Mouse (Mus musculus): Measurements from ENCODE around the gene Sec24c.
"Not testable (repeated sequence)": the region's sequence is repeated elsewhere in the genome, so short reads cannot be mapped to it uniquely, and the experiment has no call there.

Sec24c gene

DNA sequence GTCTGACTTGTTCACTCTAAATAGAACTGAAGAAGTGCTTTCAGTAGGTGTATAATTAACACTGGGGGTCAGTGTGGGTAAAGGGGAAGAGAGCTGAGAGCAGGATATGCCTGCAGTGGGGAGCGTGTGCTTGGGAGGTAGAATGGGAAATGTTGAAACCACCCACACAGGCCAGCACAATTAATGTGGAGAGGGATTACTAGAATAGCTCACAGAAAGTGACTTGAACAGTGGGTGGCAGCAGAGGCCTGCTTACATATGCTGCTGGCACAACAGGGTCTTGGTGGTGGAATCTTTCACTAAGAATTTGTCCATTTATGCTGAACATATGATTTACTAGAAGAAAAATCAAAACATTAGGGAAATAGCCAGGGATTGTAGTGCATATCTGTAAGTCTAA is 22.9 kb downstream of the Sec24c start:
- no peak for DNase-seq (ENCODE audit: low read depth, low spot score)

DNA sequence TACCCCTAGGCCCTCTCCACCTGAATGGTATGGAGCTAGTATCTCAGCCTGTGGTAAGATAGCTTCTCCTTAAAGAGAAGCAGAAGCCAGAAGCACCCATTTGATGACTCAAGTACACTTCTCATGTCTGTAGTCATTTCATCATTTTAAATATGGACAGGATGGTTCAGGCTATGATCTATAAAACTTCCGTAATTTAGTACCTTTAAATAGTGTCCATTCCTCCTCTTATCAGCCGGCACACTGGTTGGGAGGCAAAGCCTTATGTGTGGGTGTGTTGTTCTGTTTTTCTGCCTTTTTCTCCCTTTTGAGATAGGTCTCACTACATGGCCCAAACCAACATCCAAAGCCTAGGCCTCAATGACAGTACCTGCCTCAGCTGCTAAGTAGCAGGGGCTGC is 24.4 kb downstream of the Sec24c start:
- DNase-seq (ENCODE audit: low read depth, low spot score), result no peak

DNA sequence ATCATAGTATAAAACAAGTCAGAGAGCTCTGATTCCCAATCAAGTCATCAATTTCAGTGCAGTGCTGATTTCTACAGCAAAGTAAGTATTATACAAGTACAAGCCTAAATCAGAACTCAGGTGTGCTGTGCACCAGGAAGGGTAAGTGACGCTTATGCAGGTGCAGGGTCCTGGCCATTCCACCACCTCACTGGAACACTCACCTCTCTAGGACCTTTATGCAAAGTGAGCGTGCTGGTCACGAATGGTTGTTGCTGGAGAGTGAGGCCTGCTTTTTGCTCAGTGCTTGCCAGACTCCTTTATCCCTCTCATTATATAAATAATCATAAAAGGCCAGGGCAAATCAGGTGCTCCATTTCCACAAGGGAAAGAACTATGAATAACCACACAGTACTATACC is 26.3 kb downstream of the Sec24c start:
- no peak for DNase-seq (ENCODE audit: low read depth, low spot score)

DNA sequence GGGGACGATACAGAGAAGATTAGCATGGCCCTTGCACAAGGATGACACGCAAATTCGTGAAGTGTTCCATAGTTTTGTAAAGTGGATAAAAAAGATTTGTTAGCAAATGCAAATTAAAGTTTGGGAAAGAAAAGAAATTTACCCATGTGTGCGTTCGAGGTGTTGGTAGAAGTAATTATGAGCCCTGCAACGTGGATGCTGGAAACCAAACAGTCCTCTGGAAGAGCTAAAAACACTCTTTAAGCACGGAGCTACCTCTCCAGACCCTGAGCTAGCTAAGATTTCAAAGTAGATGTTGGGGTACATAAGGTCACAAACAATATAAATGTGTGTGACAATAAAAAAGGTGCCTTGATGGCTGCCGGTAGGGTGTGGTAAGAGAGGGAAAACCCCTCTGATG is 27.4 kb downstream of the Sec24c start:
- DNase-seq (ENCODE audit: low read depth, low spot score), result no peak

DNA sequence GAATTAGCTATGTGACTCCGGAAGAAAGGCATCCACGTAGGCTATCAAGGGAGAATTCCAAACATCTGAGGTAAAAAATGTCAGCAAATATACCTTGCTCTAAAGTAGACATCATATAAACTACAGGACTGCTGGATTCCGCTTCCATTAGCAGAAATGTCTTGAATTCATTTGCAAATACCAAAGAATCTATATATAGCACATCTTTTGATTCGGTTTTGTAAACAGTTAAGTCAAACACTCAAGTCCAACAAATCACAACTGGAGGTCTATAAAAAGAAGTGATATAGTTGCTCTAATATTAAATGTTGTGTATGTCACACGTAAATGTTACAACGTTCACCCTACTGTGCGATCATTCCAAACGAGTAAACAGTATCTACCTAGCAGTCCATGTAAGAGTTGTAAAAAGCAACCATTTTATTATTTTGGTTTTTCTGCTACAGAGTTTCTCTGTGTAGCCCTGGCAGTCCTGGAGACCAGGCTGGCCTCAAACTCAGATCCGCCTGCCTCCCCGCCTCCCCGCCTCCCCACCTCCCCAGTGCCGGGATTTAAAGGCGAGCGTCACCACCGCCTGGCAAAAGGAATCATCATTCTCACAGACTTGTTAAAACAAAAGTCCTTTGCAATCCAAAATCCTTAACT is 28.1 kb downstream of the Sec24c start:
- no peak for DNase-seq (ENCODE audit: low read depth, low spot score)

DNA sequence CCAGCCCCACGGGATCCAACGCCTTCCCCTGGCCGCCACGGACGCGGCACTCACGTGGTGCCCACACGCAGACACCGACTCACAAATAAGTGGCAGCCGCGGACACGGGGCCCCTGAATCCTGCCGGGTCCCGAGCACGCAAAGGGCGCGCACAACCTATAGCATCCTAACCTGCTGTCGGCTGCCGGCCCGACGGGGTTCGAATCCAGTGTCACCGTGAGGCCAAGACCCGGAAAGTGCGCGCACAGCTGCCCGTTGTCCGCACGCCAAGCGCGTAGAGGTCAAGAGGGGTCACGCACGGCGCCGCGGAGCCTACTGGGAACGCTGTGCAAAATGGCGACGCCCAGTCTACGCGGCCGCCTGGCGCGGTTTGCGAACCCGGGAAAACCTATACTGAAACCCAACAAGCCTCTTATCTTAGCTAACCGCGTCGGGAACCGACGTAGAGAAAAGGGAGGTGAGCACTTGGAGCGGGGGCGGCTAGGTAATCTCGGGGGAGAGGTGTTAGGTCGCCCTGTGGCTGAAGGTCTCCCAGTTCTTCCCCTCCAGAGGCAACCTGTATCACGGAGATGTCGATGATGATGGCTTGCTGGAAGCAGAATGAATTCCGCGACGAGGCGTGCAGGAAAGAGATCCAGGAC is 28.8 kb downstream of the Sec24c start, which contains the start of gene Chchd1:
Gene Chchd1 (plus strand): TSS at position 266 of the 641 bp plus-strand sequence.
- DNase-seq (ENCODE audit: low read depth, low spot score), result peak; percentile 87

DNA sequence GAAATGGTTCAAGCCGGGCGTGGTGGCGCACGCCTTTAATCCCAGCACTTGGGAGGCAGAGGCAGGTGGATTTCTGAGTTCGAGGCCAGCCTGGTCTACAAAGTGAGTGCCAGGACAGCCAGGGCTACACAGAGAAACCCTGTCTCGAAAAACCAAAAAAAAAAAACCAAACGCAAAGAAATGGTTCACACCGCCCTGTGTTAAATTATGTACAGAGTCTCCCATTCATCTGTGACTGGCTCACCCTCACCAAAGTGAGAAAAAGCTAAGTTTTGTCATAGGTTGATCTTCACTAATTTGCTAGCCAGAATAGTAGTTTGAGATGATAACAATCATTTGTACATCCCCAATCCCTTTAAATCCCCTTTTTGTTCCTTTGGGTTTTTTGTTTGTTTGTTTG is 29.4 kb downstream of the Sec24c start:
- not testable (repeated sequence) for DNase-seq (ENCODE audit: low read depth, low spot score)

DNA sequence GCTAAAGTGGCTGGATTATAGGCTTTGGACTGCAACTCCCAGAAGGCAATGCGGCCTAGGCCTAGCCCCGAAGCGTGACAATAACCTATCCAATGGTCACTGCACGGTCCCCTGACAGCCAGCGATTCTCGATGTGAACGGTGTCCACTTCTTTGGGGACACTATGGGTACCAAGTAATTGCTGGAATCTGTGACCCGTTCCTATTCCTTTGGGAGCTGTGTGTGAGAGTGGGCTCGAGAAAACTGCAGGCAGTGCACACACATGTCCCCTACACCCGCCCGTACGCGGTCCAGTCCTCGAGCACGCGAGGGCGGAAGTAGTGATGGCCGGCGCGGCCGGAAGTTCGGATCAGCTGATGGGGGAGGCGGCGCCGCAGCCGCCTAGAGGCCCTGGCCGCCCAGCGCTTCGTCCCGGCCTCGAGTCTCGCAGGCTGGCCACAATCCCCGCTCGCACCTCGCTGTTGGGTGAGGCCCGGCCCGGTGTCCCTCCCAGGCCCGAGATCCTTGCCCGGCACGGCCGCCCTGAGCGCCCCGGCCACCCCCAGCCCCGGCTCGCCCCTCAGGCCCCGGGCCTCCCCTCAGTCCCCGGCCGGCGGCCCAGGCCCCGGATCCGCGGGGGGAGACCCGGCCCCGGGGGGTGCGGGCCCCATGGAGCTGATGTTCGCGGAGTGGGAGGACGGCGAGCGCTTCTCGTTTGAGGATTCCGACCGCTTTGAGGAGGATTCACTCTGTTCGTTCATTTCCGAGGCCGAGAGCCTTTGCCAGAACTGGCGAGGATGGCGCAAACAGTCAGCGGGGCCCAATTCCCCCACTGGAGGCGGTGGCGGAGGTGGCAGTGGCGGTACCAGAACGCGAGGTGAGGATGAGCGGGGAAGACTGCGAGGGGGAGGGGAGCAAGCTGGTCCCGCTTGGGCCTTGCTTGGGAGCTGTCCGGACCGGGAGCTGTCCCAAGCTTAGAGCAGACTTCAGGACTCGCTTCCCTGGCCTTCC is 33.4 kb downstream of the Sec24c start, which contains the start of gene Zswim8:
Gene Zswim8 (plus strand): TSS at position 352 of the 990 bp plus-strand sequence.
- peak; percentile 88 for DNase-seq (ENCODE audit: low read depth, low spot score)

DNA sequence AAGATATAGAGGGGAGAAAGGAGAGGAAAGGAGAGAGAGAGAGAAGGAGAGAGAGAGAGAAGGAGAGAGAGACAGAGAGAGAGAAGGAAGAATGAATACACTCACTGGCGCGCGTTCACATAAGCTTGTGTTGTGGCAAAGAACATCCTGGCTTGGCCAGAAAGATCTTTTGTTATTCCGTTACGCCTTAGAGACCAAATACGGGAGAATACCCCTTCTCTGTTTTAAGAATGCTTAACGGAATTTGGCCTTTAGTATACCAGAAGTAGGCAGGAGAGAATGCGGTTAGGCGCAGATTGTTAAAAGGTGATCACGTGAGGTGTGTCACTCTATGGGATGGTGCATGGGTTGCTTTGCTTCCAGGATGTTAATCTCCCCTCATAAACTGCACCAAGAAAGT is 34.1 kb downstream of the Sec24c start:
- DNase-seq (ENCODE audit: low read depth, low spot score), result no peak

DNA sequence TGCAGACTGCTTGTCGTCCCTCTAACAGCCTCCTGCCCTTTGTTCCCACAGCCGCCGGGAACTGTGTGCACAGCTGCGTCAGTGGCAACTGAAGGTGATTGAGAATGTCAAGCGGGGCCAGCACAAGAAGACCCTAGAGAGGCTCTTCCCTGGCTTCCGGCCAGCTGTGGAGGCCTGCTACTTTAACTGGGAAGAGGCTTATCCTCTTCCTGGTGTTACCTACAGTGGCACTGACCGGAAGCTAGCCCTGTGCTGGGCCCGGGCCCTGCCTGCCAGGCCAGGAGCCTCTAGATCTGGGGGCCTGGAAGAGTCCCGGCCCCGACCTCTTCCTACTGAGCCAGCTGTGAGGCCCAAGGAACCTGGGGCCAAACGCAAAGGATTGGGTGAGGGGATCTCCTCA is 39.7 kb downstream of the Sec24c start:
- no peak for DNase-seq (ENCODE audit: low read depth, low spot score)

DNA sequence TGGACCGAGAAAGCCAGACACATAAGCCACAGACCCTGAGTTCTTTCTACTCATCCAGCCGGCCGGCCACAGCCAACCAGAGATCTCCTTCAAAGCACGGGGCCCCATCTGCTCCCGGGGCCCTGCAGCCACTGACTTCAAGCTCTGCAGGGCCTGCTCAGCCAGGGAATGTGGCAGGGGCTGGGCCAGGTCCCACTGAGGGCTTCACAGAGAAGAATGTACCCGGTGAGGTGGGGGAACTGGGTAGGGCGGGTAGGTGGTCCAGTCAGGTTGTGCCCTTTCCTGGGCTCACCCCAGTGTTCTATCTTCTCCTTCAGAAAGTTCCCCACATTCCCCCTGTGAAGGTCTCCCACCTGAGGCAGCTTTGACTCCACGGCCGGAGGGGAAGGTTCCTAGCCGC is 44.3 kb downstream of the Sec24c start:
- DNase-seq (ENCODE audit: low read depth, low spot score), result no peak

DNA sequence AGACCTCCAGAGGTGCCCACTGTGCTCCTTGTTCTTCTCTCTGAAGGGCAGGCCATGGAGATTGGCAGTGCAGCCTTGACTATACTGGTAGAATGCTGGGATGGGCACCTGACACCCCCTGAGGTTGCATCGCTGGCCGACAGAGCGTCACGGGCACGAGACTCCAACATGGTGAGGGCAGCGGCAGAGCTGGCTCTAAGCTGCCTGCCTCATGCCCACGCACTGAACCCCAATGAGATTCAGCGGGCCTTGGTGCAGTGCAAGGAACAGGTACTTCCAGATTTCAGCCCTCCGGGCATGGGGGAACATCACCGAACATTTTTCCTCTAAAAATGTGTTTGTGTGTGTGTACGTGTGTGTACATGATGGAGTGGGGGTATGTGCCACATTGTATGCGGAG is 45.7 kb downstream of the Sec24c start:
- no peak for DNase-seq (ENCODE audit: low read depth, low spot score)

DNA sequence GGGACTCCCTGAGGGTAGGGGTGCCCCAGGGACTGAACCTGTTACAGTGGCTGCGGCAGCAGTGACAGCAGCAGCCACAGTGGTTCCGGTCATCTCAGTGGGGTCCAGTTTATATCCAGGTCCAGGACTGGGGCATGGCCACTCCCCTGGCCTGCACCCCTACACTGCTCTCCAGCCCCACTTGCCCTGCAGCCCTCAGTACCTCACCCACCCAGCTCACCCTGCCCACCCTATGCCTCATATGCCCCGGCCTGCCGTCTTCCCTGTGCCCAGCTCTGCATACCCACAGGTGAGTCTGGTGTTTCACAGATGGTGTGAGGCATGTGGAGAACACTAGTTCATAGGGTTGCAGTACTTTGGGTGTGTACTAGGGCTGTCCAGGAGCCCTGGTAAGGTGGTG is 47.3 kb downstream of the Sec24c start:
- DNase-seq (ENCODE audit: low read depth, low spot score), result no peak

DNA sequence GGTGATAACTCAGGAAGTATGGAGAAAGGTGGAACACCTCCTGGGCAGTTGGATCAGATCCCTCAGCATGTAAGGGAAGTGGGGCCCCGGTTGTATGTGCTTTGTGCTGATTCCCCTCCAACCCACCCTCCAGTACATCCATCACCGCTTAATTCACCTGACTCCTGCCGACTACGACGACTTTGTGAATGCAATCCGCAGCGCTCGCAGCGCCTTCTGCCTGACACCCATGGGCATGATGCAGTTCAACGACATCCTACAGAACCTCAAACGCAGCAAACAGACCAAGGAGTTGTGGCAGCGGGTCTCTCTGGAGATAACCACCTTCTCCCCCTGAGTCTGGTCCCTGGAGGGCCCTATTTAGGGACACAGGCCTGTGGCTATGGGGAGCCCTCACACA is 48.9 kb downstream of the Sec24c start:
- no peak for DNase-seq (ENCODE audit: low read depth, low spot score)

DNA sequence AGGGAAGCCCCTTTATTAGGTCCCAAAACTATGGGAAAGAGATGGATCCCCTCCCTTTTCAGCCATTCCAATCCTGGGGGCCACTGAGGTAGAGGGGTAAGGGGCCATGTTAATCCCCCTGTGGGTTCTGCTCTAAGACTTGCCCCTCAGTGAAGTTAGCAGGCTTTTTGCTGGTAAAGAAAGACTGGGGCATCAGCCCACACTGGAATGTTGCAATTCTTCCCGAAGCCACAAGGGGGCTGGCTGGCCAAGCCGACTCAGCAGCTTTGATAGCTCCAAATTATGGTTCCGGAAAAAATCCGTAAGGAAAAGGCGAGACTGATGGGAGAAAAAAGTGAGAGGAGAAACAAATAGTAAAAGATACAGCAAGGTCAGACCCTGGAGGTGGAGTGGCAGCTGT is 49.9 kb downstream of the Sec24c start:
- DNase-seq (ENCODE audit: low read depth, low spot score), result peak; percentile 54

DNA sequence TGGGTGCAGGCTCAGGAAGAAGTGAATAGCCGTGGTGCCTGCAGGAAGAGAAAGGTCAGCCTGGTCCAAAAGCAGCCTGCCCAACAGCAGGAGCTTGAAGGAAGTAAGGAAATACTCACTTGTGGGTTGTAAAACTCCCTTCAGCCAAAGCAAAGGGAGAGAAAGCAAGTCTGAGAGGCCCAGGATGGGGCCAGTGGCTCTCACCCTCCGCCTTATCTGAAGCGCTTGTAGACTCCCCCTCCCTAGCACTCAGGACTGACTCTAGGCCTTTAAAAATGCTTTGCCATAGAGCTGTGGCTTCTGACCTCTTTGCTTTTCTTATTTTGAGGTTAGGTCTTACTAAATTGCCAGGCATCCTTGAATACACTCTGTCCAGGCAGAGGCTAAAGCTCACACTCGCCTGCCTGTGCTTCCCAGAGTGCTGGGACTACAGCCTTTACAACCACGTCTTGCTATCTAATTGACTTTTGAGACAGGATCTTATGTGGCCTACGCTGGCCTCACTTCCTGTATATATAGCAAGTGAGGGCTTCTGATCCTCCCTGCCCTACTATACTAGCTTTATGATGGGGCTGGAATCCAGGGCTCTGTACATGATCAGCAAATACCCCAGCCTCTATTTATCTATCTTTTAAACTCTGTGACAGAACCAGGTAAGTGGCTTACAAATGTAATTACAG is 51.7 kb downstream of the Sec24c start:
- no peak for DNase-seq (ENCODE audit: low read depth, low spot score)

DNA sequence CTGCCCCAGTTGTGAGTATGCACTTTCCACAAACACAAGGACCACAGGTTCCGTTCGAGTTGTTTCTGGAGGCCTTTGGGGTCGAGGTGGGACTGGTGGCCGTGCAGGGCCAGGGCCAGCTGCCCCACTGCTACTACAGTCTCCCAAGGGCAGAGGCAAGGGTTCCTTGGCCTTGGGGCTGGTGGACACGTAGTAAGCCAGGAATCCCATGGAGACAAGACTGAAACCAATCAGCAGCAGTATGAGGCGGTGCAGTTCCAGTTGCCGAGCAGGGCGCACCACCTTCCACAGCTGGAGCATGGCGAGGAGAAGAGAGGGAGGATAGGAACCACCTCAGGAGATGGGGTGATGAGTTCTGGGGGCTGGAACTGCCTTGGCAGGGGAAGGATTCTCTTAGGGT is 55.8 kb downstream of the Sec24c start:
- DNase-seq (ENCODE audit: low read depth, low spot score), result no peak

DNA sequence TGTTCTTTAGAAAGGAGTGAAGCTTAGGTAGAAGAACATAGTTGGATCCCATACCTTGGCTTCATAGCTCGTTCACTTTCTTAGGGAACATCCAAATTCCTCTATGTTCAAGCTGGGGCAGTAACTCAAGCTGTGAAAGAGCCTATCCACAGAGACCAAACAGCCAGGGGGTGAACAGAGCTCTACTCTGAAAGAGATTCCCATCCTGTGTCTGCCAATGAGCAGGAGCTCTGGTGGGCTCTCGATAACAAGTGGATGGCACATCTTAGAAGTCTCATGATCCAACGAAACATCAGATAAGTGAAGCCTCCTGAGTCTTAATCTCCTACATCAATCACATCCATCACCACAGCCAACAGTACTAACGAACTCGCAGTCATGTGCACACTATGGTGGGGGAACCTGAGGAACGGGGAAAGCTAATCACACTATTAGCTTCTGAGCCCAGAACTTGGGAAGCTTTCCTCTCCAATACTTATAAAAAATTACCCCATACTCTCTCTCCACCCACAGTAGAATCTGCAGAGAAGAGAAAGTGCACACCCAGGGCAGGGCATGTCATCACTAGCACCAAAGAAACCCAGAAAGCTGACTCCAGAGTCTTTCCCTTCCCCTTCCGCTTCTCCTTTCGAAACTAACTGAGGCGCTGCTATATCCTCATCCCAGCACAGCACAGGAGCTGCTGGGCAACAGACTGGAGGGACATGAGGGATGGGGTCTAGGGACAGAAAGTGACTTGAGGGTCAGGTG is 56.9 kb downstream of the Sec24c start:
- no peak for DNase-seq (ENCODE audit: low read depth, low spot score)

DNA sequence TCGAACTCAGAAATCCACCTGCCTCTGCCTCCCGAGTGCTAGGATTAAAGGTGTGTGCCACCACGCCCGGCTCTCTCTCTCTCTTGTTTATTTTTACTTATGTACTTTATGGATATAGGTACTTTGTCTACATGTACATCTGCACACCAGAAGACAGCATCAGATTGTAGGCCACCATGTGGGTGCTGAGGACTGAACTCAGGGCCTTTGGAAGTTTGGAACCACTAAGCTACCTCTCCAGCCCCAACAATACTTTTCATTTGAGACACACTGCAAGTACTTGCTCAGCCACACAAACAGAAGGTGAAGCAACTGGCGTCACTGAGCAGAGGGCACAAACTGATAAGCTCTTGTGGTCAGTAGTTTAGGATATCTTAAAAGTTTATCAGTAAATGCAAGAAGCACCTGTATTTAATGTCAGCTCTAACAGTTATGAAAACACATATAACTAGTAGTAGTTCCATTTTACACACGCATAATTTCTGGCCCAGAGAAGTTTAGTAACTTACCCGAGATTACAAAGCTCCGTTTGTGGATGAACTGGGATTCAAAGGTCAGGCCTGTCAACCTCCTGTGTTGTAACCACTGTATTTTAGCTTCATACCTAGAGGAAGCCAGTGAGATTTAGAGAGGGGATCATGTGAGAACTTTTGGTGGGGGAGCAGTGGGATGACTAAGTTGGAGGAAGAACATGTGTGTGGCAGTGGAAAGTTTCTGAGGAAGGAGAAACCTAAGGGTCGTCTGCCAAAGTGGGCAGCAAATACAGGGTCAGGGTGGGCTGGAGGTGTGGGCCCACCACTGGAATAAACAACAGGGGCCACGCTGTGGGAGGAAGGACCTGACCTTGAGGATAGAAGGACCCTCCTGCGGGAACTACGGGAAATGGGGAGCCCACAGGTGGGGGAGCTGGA is 59.2 kb downstream of the Sec24c start:
- DNase-seq (ENCODE audit: low read depth, low spot score), result no peak

Data from forelimb bud, embryonic 11.5 days (tissue).